Mouse (Mus musculus) brain, embryonic 14.5 days (tissue): ENCODE measurements at regions not wholly inside any gene's neighbourhood (a gene's known extent, or its start where the extent isn't known, plus 50 kb on each side); places are given as distances from the start of the nearest gene placed in this dataset.

Experiments used
- CTCF ChIP-seq: fragments of 200-500 bp; IDR thresholded peaks from 2 replicates; pipeline ENCODE4 v1.5.1; 2012; ENCODE audit warnings: inconsistent platforms, mild to moderate bottlenecking, moderate library complexity, borderline replicate concordance; ENCODE audit not compliant: insufficient read depth, insufficient read length; ENCODE audit errors: extremely low read depth
- POLR2A ChIP-seq: fragments of 200-500 bp; IDR thresholded peaks from 2 replicates; pipeline ENCODE4 v1.6.1; 2012; ENCODE audit warnings: mild to moderate bottlenecking, inconsistent platforms, borderline replicate concordance; ENCODE audit not compliant: poor library complexity, insufficient read depth, insufficient read length, severe bottlenecking; ENCODE audit errors: extremely low read depth

GRCm38 (mm10) chr1:176558457-176559415, 255.1 kb downstream of the Cep170 start:
- TF ChIP-seq CTCF (no peak), POLR2A (no peak)
